Mouse (Mus musculus): ENCODE measurements around the gene Ttn. TPM values are rescaled to one million over a fixed set of nuclear protein-coding genes. Genes with fewer than 3 reads are reported as not detected.

Gene Ttn
- polyA plus RNA-seq, 1 experiment from 2014 or later: 2.5 TPM

DNA sequence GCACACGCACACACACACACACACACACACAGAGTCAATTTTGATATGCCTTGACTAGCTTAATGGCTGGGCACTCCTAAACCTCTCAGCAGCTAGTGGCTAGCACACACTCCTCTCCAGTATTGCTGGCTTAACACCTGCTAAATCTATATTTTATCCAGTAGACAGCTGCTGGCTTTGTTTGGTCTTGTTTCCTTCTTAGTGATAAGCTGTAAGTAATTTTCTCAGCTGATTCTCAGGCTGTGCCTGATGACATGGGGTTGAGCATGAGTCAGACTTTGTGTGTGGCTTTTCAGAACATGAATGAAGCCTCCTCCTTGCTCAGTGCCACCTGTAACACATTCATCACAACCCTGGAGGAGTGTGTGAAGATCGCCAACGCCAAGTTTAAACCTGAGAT, 295.4 kb downstream of the Ttn start:
- ATAC-seq (ENCODE audit: low FRiP score): no peak
- Histone ChIP-seq H3K4me1 (replicated peaks) (no peaks in the 10 kb centered on the region), H3K4me2 (no peak overlapping the region), H3K27me3 (no peaks in the 10 kb centered on the region), H3K9ac (no peak overlapping the region), H3K27ac (no peak overlapping the region), H3K4me3 (no peak overlapping the region), H3K9me3 (no peaks in the 10 kb centered on the region), H3K36me3 (peaks cover 80% of the 10 kb centered on the region)
- WGBS: 98% methylated on average over 3 of the region's 3 CpGs

- no peak for ATAC-seq (ENCODE audit: low FRiP score)
- no peaks in the 10 kb centered on the region for H3K27me3 ChIP-seq
- WGBS: 86% methylated on average over 8 of the region's 8 CpGs
- no peak overlapping the region for H3K4me2 ChIP-seq
- peaks cover 63% of the 10 kb centered on the region for H3K36me3 ChIP-seq
- no peak overlapping the region for H3K9ac ChIP-seq
- no peak overlapping the region for H3K4me3 ChIP-seq
- H3K27ac ChIP-seq: no peak overlapping the region
- H3K9me3 ChIP-seq: no peaks in the 10 kb centered on the region
- H3K4me1 ChIP-seq (replicated peaks): peaks cover 3% of the 10 kb centered on the region; the same call in 1 of the 2 replicates
Measured at GRCm38 (mm10) chr2:76682301-76682700, 300.0 kb downstream of the Ttn start.

DNA sequence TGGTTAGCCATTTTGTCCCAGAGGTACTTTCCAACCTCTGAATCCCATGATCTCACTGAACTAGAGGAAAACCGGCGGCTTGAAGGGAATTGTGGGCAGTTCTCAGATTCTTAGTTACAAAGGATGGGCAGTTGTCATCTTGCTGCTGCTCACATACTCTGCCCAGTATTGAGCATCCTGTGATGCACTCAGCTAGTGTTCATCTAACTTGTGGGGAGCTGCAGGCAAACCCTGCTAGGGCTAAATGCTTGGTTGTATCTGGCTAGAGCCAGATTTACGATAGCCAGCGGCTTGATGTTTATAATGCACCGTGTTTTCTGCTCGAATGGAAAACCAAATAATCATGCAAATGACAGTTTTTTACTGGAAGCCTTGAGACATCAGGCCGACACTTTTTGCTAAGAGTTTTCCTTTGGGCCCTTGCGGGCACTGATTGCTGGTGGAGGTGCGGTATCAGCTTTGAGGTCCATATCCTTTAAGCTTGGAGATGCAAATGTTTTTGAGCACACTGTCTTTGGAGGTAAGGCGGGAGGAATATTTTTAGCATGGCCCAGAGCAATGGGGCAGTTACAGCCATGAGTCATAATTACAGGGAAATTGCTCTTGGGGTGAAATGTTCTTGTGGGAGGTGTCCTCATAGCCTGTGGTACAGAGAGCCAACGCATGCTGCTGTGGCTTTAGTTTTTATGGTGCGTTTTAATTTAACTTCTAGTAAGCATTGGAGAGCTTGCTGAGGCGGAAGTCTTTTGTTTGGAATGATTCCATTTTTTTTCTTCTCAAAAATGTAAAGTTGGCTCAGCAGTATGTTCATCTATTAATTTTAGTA, 305.7 kb downstream of the Ttn start:
- WGBS: 59% methylated on average over 13 of the region's 13 CpGs
- Histone ChIP-seq H3K4me2 (peak overlapping the region; percentile 76), H3K9ac (peak overlapping the region; percentile 90), H3K4me1 (replicated peaks) (peaks cover 28% of the 10 kb centered on the region), H3K27me3 (no peaks in the 10 kb centered on the region), H3K36me3 (peaks cover 10% of the 10 kb centered on the region; the same call in 1 of the 2 replicates), H3K4me3 (peak overlapping the region; percentile 92), H3K9me3 (no peaks in the 10 kb centered on the region), H3K27ac (no peak overlapping the region)
- no peak for ATAC-seq (ENCODE audit: low FRiP score)

GRCm38 (mm10) chr2:76675949-76676348, 306.4 kb downstream of the Ttn start:
- Histone ChIP-seq H3K27me3 (no peaks in the 10 kb centered on the region), H3K4me1 (replicated peaks) (peaks cover 33% of the 10 kb centered on the region), H3K9ac (peak overlapping the region; percentile 90), H3K27ac (no peak overlapping the region), H3K36me3 (peaks cover 7% of the 10 kb centered on the region; the same call in 1 of the 2 replicates), H3K4me2 (peak overlapping the region; percentile 76), H3K4me3 (peak overlapping the region; percentile 92), H3K9me3 (no peaks in the 10 kb centered on the region)
- ATAC-seq (ENCODE audit: low FRiP score): no peak
- WGBS: 11% methylated on average over 4 of the region's 4 CpGs

DNA sequence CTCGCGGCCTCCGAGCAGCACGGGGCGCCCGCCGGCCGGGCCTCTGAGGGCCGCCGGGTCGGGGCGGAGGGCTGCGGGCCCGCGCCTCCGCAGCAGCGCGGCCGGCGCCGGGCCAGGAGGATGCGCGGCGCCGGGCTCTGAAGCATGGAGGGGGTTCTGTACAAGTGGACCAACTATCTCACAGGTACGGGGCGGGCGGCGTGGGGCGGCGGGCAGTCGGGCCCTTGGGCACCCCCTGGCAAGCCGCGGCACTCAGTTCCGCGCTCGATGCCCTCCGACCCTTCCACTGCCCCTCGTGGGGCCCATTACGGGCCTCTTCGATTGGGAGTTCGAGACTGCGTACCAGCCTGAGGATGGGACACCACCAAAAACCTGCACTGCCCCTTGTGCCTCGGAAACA, 306.9 kb downstream of the Ttn start:
- 0% methylated on average over 21 of the region's 44 CpGs for WGBS
- Histone ChIP-seq H3K4me3 (peak overlapping the region; percentile 92), H3K4me2 (peak overlapping the region; percentile 76), H3K27ac (peak overlapping the region; percentile 82), H3K9ac (peak overlapping the region; percentile 90), H3K36me3 (peaks cover 5% of the 10 kb centered on the region; the same call in 1 of the 2 replicates), H3K27me3 (no peaks in the 10 kb centered on the region), H3K9me3 (no peaks in the 10 kb centered on the region), H3K4me1 (replicated peaks) (peaks cover 33% of the 10 kb centered on the region)
- peak; percentile 62 for ATAC-seq (ENCODE audit: low FRiP score)

GRCm38 (mm10) chr2:76674725-76675427, 307.5 kb downstream of the Ttn start, which contains the start of gene Plekha3:
Plekha3 (plus strand) TSS chr2:76675281.
- peak; percentile 75 for ATAC-seq (ENCODE audit: low FRiP score)
- Histone ChIP-seq H3K27ac (peak within 1 kb of the TSS; percentile 82), H3K36me3 (no peaks in the 10 kb centered on the region), H3K4me2 (peak within 1 kb of the TSS; percentile 76), H3K27me3 (no peaks in the 10 kb centered on the region), H3K9me3 (no peaks in the 10 kb centered on the region), H3K4me1 (replicated peaks) (peaks cover 33% of the 10 kb centered on the region), H3K4me3 (peak within 1 kb of the TSS; percentile 92), H3K9ac (peak within 1 kb of the TSS; percentile 90)
- 5% methylated on average over 45 of the region's 52 CpGs for WGBS

DNA sequence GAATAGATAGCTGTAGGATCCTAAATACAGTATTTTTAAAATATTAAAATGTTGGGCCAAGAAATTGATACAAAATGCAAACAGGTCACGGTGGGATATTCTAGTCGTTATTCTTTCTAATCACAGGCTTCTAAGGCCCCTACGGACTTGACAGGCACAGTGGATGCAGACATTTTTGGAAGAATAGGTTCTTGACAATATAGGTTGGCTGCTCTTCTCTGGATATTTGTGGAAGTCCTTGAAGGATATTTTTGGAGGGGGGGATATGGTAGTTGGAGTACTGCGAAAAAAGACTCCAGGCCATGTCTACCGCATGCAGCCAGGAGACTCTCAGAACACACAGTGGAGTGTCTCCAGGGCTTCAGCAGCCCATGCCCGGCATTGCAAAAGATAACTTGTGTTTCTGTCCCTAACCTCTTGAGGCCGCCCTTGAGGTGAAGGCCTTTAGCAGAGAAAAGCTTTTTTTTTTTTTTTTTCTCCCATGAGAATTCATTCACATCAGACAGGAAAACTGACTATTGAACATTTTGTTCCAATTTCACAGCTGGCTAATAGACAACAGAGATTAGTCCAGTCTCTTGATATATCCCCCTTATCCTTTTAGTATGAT, 308.8 kb downstream of the Ttn start:
- no peak overlapping the region for H3K9ac ChIP-seq
- WGBS: 42% methylated on average over 7 of the region's 7 CpGs
- H3K27ac ChIP-seq: peak overlapping the region; percentile 81
- peak overlapping the region; percentile 46 for H3K4me3 ChIP-seq
- H3K36me3 ChIP-seq: no peaks in the 10 kb centered on the region
- no peaks in the 10 kb centered on the region for H3K9me3 ChIP-seq
- no peak for ATAC-seq (ENCODE audit: low FRiP score)
- no peaks in the 10 kb centered on the region for H3K27me3 ChIP-seq
- H3K4me1 ChIP-seq (replicated peaks): peaks cover 33% of the 10 kb centered on the region
- H3K4me2 ChIP-seq: peak overlapping the region; percentile 68

- H3K4me1 ChIP-seq (replicated peaks): peaks cover 36% of the 10 kb centered on the region
- no peaks in the 10 kb centered on the region for H3K9me3 ChIP-seq
- under 1% methylated on average over 17 of the region's 17 CpGs for WGBS
- ATAC-seq (ENCODE audit: low FRiP score): peak; percentile 94
- peak within 1 kb of the TSS; percentile 68 for H3K4me2 ChIP-seq
- H3K27me3 ChIP-seq: no peaks in the 10 kb centered on the region
- H3K9ac ChIP-seq: peak within 1 kb of the TSS; percentile 79
- H3K4me3 ChIP-seq: peak within 1 kb of the TSS; percentile 46
- no peaks in the 10 kb centered on the region for H3K36me3 ChIP-seq
- peak within 1 kb of the TSS; percentile 81 for H3K27ac ChIP-seq
Measured at GRCm38 (mm10) chr2:76672966-76673392, 309.4 kb downstream of the Ttn start, which contains the start of gene Fkbp7. Fkbp7 (minus strand) TSS chr2:76673116.

DNA sequence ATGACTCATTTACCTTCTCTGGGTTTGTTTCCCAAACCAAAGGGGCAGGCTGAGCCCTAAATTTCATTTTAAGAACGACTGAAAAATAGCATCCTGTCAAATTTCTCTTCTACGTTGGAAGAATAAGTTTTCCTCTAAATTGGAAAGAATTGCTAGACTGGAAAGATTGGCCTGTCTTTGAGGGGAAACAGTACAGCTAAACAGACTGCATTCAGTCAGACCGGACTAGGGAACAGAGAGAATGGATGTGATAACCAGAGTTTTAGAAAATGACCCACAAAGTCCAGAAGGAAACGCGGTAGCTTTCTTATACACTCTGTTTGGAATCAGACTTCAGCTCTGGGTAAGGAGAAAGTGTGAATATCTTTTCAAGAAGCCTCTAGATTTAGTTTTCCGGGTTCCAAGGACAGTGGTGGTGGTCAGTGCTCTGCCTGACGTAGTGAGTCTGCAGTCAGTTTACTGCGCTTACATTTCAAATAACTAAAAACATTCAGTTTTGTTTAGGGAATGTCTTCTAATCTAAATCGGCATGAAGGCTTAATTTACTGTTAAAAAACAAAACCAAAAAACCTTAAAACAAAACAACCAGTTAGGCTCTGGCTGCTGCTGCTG, 310.1 kb downstream of the Ttn start:
- no peaks in the 10 kb centered on the region for H3K9me3 ChIP-seq
- H3K4me1 ChIP-seq (replicated peaks): peaks cover 36% of the 10 kb centered on the region
- WGBS: 42% methylated on average over 9 of the region's 9 CpGs
- H3K4me2 ChIP-seq: peak overlapping the region; percentile 68
- no peaks in the 10 kb centered on the region for H3K36me3 ChIP-seq
- peak overlapping the region; percentile 46 for H3K4me3 ChIP-seq
- H3K27me3 ChIP-seq: no peaks in the 10 kb centered on the region
- peak overlapping the region; percentile 79 for H3K9ac ChIP-seq
- no peak for ATAC-seq (ENCODE audit: low FRiP score)
- H3K27ac ChIP-seq: peak overlapping the region; percentile 81

- no peak for ATAC-seq (ENCODE audit: low FRiP score)
- Histone ChIP-seq H3K4me3 (peak overlapping the region; percentile 46), H3K4me1 (replicated peaks) (peaks cover 32% of the 10 kb centered on the region), H3K9ac (peak overlapping the region; percentile 79; the same call in 1 of the 2 replicates), H3K4me2 (peak overlapping the region; percentile 68), H3K9me3 (no peaks in the 10 kb centered on the region), H3K36me3 (peaks cover 3% of the 10 kb centered on the region; the same call in 1 of the 2 replicates), H3K27me3 (no peaks in the 10 kb centered on the region), H3K27ac (no peak overlapping the region)
- 83% methylated on average over 6 of the region's 6 CpGs for WGBS
Measured at GRCm38 (mm10) chr2:76671641-76672040, 310.7 kb downstream of the Ttn start.

DNA sequence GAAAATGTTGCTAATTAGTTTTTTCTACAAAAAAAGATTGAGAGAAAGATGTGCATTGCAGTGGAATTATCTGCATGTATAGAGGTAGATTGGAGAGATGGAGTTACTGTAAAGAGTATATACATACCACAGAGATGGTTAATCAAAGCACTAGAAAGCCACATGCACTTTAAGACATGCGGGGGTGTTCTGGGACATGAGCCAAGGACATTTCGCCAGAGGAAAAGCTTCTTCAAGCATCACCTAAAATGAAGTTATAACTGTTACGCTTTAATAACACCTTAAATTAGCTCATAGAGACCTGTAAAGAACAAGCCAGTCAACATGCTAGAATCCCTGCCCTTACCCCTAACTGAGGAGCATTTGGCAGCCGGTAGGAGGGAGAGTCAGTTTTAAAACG, 315.1 kb downstream of the Ttn start:
- Histone ChIP-seq H3K36me3 (peaks cover 33% of the 10 kb centered on the region), H3K27ac (no peak overlapping the region), H3K4me3 (no peak overlapping the region), H3K4me1 (replicated peaks) (peaks cover 17% of the 10 kb centered on the region), H3K9ac (no peak overlapping the region), H3K4me2 (no peak overlapping the region), H3K27me3 (no peaks in the 10 kb centered on the region), H3K9me3 (no peaks in the 10 kb centered on the region)
- ATAC-seq (ENCODE audit: low FRiP score): no peak
- 91% methylated on average over 5 of the region's 5 CpGs for WGBS
